Mouse (Mus musculus) megakaryocyte, adult 5-6 weeks (primary cell): Measurements from ENCODE around the gene Ftcd. TPM values are rescaled to one million over a fixed set of nuclear protein-coding genes. Genes with fewer than 3 reads are reported as not detected.

Experiments
- ATAC-seq: 2 replicates; pipeline ENCODE4 v1.8.0; 2016; ENCODE audit warnings: mild to moderate bottlenecking, inconsistent platforms; ENCODE audit not compliant: poor library complexity, severe bottlenecking
- total RNA-seq, 2 experiments: library from RNA; stranded (forward) in 1 of 2; stranded (reverse) in 1 of 2; fragments of 153-499, 151-499 nt in 1 of 2; fragments of 221-1000, 200-1000 nt in 1 of 2; gene quantifications; 2 replicates each; pipeline versions ENCODE4 v1.2.3 to v1.2.4; 2015 to 2017

Gene Ftcd
- total RNA-seq, 2 experiments from 2014 or later, result not detected

- no peak for ATAC-seq
Observed at GRCm38 (mm10) chr10:76596338-76596737, 20.9 kb downstream of the Ftcd start.

GRCm38 (mm10) chr10:76602690-76603089, 27.2 kb downstream of the Ftcd start:
- no peak for ATAC-seq

- no peak for ATAC-seq
Observed at GRCm38 (mm10) chr10:76612473-76612872, 37.0 kb downstream of the Ftcd start.

- ATAC-seq, result no peak
Observed at GRCm38 (mm10) chr10:76622411-76622810, 47.0 kb downstream of the Ftcd start.

GRCm38 (mm10) chr10:76622928-76623680, 47.7 kb downstream of the Ftcd start, which contains the start of gene Col6a2:
TSS of gene Col6a2 (minus strand) at chr10:76623630.
- ATAC-seq, result no peak

- ATAC-seq, result no peak
Observed at GRCm38 (mm10) chr10:76623734-76624133, 48.3 kb downstream of the Ftcd start.

GRCm38 (mm10) chr10:76624903-76625302, 49.5 kb downstream of the Ftcd start:
- ATAC-seq, result no peak

- ATAC-seq, result no peak
Observed at GRCm38 (mm10) chr10:76627714-76628113, 52.3 kb downstream of the Ftcd start.

- no peak for ATAC-seq
Observed at GRCm38 (mm10) chr10:76630657-76631056, 55.2 kb downstream of the Ftcd start.

- ATAC-seq, result no peak
Observed at GRCm38 (mm10) chr10:76632630-76633029, 57.2 kb downstream of the Ftcd start.

- ATAC-seq, result no peak
Observed at GRCm38 (mm10) chr10:76634094-76634571, 58.7 kb downstream of the Ftcd start.

- no peak for ATAC-seq
Observed at GRCm38 (mm10) chr10:76634584-76634983, 59.1 kb downstream of the Ftcd start.

GRCm38 (mm10) chr10:76636026-76636425, 60.6 kb downstream of the Ftcd start:
- no peak for ATAC-seq

GRCm38 (mm10) chr10:76636601-76637000, 61.2 kb downstream of the Ftcd start:
- no peak for ATAC-seq

Other genes starting within 250 kb of the Ftcd start
- 3.6 and 4.3 TPM in 2 replicates for gene Dip2a, start 230.4 kb upstream of the Ftcd start, total RNA-seq (2015)
- 5.1 and 5.3 TPM in 2 replicates for gene Dip2a, start 230.4 kb upstream of the Ftcd start, total RNA-seq (2017)
- not detected in 2 replicates for gene AC141477.1, start 135.2 kb upstream of the Ftcd start, total RNA-seq (2015)
- 10.4 TPM in 1 of 2 replicates, not detected in the other for gene AC141477.1, start 135.2 kb upstream of the Ftcd start, total RNA-seq (2017)
- gene Pcnt, start 132.9 kb upstream of the Ftcd start, total RNA-seq (2015), result 24.2 and 27.3 TPM in 2 replicates
- gene Pcnt, start 132.9 kb upstream of the Ftcd start, total RNA-seq (2017), result 44.1 and 53.4 TPM in 2 replicates
- gene 2610028H24Rik, start 126.6 kb upstream of the Ftcd start, total RNA-seq (2015), result not detected in 2 replicates
- not detected in 2 replicates for gene 2610028H24Rik, start 126.6 kb upstream of the Ftcd start, total RNA-seq (2017)
- 41.9 and 51.0 TPM in 2 replicates for gene Mcm3ap, start 106.7 kb upstream of the Ftcd start, total RNA-seq (2015)
- 51.5 and 56.8 TPM in 2 replicates for gene Mcm3ap, start 106.7 kb upstream of the Ftcd start, total RNA-seq (2017)
- 0.96 and 1.6 TPM in 2 replicates for gene Ybey, start 106.5 kb upstream of the Ftcd start, total RNA-seq (2015)
- 3.6 and 4.2 TPM in 2 replicates for gene Ybey, start 106.5 kb upstream of the Ftcd start, total RNA-seq (2017)
- gene Lss, start 44.1 kb upstream of the Ftcd start, total RNA-seq (2015), result 0.98 and 2.1 TPM in 2 replicates
- gene Lss, start 44.1 kb upstream of the Ftcd start, total RNA-seq (2017), result 1.7 and 2.5 TPM in 2 replicates
- gene Spatc1l, start 13.4 kb upstream of the Ftcd start, total RNA-seq (2015), result not detected in 2 replicates
- gene Spatc1l, start 13.4 kb upstream of the Ftcd start, total RNA-seq (2017), result not detected in 2 replicates
- 0.13 TPM in 1 of 2 replicates, not detected in the other for gene Col6a2, start 48.0 kb downstream of the Ftcd start, total RNA-seq (2015)
- not detected in 2 replicates for gene Col6a2, start 48.0 kb downstream of the Ftcd start, total RNA-seq (2017)
- gene Col6a1, start 150.5 kb downstream of the Ftcd start, total RNA-seq (2015), result 0.09 and 0.41 TPM in 2 replicates
- 0.40 and 0.41 TPM in 2 replicates for gene Col6a1, start 150.5 kb downstream of the Ftcd start, total RNA-seq (2017)